Mouse (Mus musculus): ENCODE results near the gene Dnm3.

GRCm38 (mm10) chr1:162037185-162037765 lies 440.6 kb downstream of the Dnm3 start:
- no peak for TF ChIP-seq CTCF (IDR thresholded peaks at IDR 0.05; ENCODE audit: insufficient read depth, low read depth, low read length)
- TF ChIP-seq POLR2A (IDR thresholded peaks at IDR 0.05; ENCODE audit: insufficient read depth, low read depth, low read length): no peak

Data from olfactory bulb, adult 2 months (tissue).